Mouse (Mus musculus) lung, adult 2 months (tissue): ENCODE measurements around the gene Ptprg.

Source experiments
- CTCF ChIP-seq: fragments of 200-500 bp; IDR thresholded peaks from 2 replicates; pipeline ENCODE4 v1.5.1; 2011; ENCODE audit warnings: mild to moderate bottlenecking, low read length, control low read depth; ENCODE audit not compliant: insufficient read depth
- POLR2A ChIP-seq: fragments of 200-500 bp; IDR thresholded peaks from 2 replicates; pipeline ENCODE4 v1.6.1; 2011; ENCODE audit warnings: low read depth, mild to moderate bottlenecking, control low read depth, low read length, borderline replicate concordance; ENCODE audit errors: extremely low read depth

GRCm38 (mm10) chr14:12163196-12163595, 609.9 kb downstream of the Ptprg start:
- no peak for TF ChIP-seq CTCF
- TF ChIP-seq POLR2A, result no peak
